Mouse (Mus musculus) heart, postnatal 0 days (tissue): ENCODE results near the gene Vcpkmt. TPM values are rescaled to one million over a fixed set of nuclear protein-coding genes. Genes with fewer than 3 reads are reported as not detected.

Experiments
- ATAC-seq: fragments of 200-750 bp; cut with Nextera tagmentation; 2 replicates; pipeline ENCODE4 v1.8.0; 2017; ENCODE audit warnings: low read depth, moderate number of reproducible peaks, moderate library complexity; ENCODE audit not compliant: insufficient read depth
- DNase-seq: peaks from one replicate; pipeline ENCODE4 v3.0.0-alpha.2; 2016; ENCODE audit warnings: low spot score
- H3K27ac ChIP-seq: fragments of 300-500 bp; sonication (generic); 2 replicates; pipeline ENCODE4 v1.5.1; 2014; ENCODE audit warnings: low read depth, mild to moderate bottlenecking
- H3K27me3 ChIP-seq: fragments of 300-500 bp; sonication (generic); 2 replicates; pipeline ENCODE4 v1.6.1; 2014; ENCODE audit warnings: low read length, mixed read lengths; ENCODE audit not compliant: control insufficient read depth, insufficient read depth
- H3K36me3 ChIP-seq: fragments of 300-500 bp; sonication (generic); replicated peaks from 2 replicates; pipeline ENCODE4 v1.6.1; 2014; ENCODE audit warnings: low read length, mixed read lengths; ENCODE audit not compliant: control insufficient read depth, insufficient read depth
- H3K4me1 ChIP-seq: fragments of 300-500 bp; sonication (generic); 2 replicates; pipeline ENCODE4 v1.6.1; 2014; ENCODE audit warnings: antibody characterized with exemption; ENCODE audit not compliant: control insufficient read depth, insufficient read depth
- H3K4me2 ChIP-seq: fragments of 300-500 bp; sonication (generic); 2 replicates; pipeline ENCODE4 v1.6.1; 2014; ENCODE audit warnings: low read depth, mild to moderate bottlenecking, low read length, moderate library complexity
- H3K4me3 ChIP-seq: fragments of 300-500 bp; sonication (generic); 2 replicates; pipeline ENCODE4 v1.5.1; 2014; ENCODE audit warnings: low read depth, low read length
- H3K9ac ChIP-seq: fragments of 300-500 bp; sonication (generic); replicated peaks from 2 replicates; pipeline ENCODE4 v1.6.1; 2014; ENCODE audit warnings: low read depth, low read length, mixed read lengths
- H3K9me3 ChIP-seq: fragments of 300-500 bp; sonication (generic); replicated peaks from 2 replicates; pipeline ENCODE4 v1.6.1; 2016; ENCODE audit warnings: low read length; ENCODE audit not compliant: control insufficient read depth
- CTCF ChIP-seq: IDR thresholded peaks from 2 replicates; pipeline ENCODE4 v1.5.1; 2016; ENCODE audit warnings: antibody characterized with exemption, control low read depth, low read depth
- EP300 ChIP-seq: IDR thresholded peaks from 2 replicates; pipeline ENCODE4 v1.6.1; 2016; ENCODE audit warnings: antibody characterized with exemption, low read depth
- WGBS: fragments of 180-500 bp; shearing (Covaris S2); extraction: QIAGEN DNeasy Blood & Tissue Kit; methylation state at CpG from one replicate; pipeline ENCODE4 v1.1.7; 2014; 5-methylcytosine and 5-hydroxymethylcytosine counted together
- polyA plus RNA-seq: library from polyadenylated mRNA; unstranded; fragments of >200 nt; fragmentation: Nextera tagmentation; extraction: Ambion mirVana; gene quantifications from 2 replicates; pipeline ENCODE4 v1.2.1, GENCODE M21; 2015
- total RNA-seq: library from RNA; depleted of rRNA; stranded (reverse); fragments of >200 nt; gene quantifications from 2 replicates; pipeline ENCODE4 v1.2.3, GENCODE M21; 2014; ENCODE audit warnings: low replicate concordance

The Vcpkmt gene
- total and polyA plus RNA-seq, 2 experiments from 2014 or later = 9.2 to 10.6 TPM

GRCm38 (mm10) chr12:69582216-69582612 lies 614 bp downstream of the Vcpkmt start:
- Histone ChIP-seq H3K4me1 (peaks cover 7% of the 10 kb centered on the region), H3K36me3 (peaks cover 51% of the 10 kb centered on the region), H3K27ac (peak overlapping the region; percentile 72), H3K9me3 (no peaks in the 10 kb centered on the region), H3K9ac (peak overlapping the region; percentile 78), H3K4me3 (peak overlapping the region; percentile 85), H3K27me3 (no peaks in the 10 kb centered on the region), H3K4me2 (peak overlapping the region; percentile 87)
- TF ChIP-seq CTCF (no peak), EP300 (no peak)
- DNase-seq (no peak), ATAC-seq (no peak)
- 23% methylated on average over 9 of the region's 9 CpGs for WGBS

- Histone ChIP-seq H3K9ac (no peak overlapping the region), H3K4me2 (no peak overlapping the region), H3K4me3 (no peak overlapping the region), H3K4me1 (peaks cover 7% of the 10 kb centered on the region), H3K27ac (no peak overlapping the region), H3K9me3 (no peaks in the 10 kb centered on the region), H3K36me3 (peaks cover 38% of the 10 kb centered on the region), H3K27me3 (no peaks in the 10 kb centered on the region)
- 52% methylated on average over 5 of the region's 5 CpGs for WGBS
- TF ChIP-seq CTCF (no peak), EP300 (no peak)
- ATAC-seq = no peak
- no peak for DNase-seq
Observed at GRCm38 (mm10) chr12:69579623-69580022, 3.2 kb downstream of the Vcpkmt start.

GRCm38 (mm10) chr12:69576120-69576627 lies 6.7 kb downstream of the Vcpkmt start:
- DNase-seq = no peak
- WGBS = 81% methylated on average over 9 of the region's 9 CpGs
- no peak for TF ChIP-seq EP300
- no peak for TF ChIP-seq CTCF

GRCm38 (mm10) chr12:69573916-69574881 lies 8.6 kb downstream of the Vcpkmt start:
- Histone ChIP-seq H3K4me2 (peak overlapping the region; percentile 58), H3K27ac (peak overlapping the region; percentile 33; the same call in 1 of the 2 replicates), H3K27me3 (no peaks in the 10 kb centered on the region), H3K9ac (peak overlapping the region; percentile 50; the same call in 1 of the 2 replicates), H3K4me3 (peak overlapping the region; percentile 46), H3K4me1 (0 out of 2 replicates have a peak, but pooled peaks cover 2% of the 10 kb centered on the region), H3K36me3 (peaks cover 28% of the 10 kb centered on the region), H3K9me3 (no peaks in the 10 kb centered on the region)
- WGBS = 15% methylated on average over 17 of the region's 17 CpGs
- no peak for TF ChIP-seq EP300
- peak; percentile 78 for TF ChIP-seq CTCF
- ATAC-seq = peak; percentile 54; the same call in 1 of the 2 replicates
- DNase-seq = peak; percentile 85

More at GRCm38 (mm10) chr12:69576120-69576627, 6.7 kb downstream of the Vcpkmt start:
- no peak overlapping the region for H3K4me2 ChIP-seq
- H3K4me3 ChIP-seq = no peak overlapping the region
- ATAC-seq = no peak
- H3K36me3 ChIP-seq = peaks cover 35% of the 10 kb centered on the region
- H3K9me3 ChIP-seq = no peaks in the 10 kb centered on the region
- H3K9ac ChIP-seq = no peak overlapping the region
- no peak overlapping the region for H3K27ac ChIP-seq
- no peaks in the 10 kb centered on the region for H3K4me1 ChIP-seq
- no peaks in the 10 kb centered on the region for H3K27me3 ChIP-seq

GRCm38 (mm10) chr12:69573271-69573670 lies 9.6 kb downstream of the Vcpkmt start:
- Histone ChIP-seq H3K27me3 (no peaks in the 10 kb centered on the region), H3K27ac (no peak overlapping the region), H3K9me3 (no peaks in the 10 kb centered on the region), H3K4me3 (no peak overlapping the region), H3K9ac (no peak overlapping the region), H3K4me1 (0 out of 2 replicates have a peak, but pooled peaks cover 2% of the 10 kb centered on the region), H3K4me2 (no peak overlapping the region), H3K36me3 (peaks cover 20% of the 10 kb centered on the region)
- ATAC-seq = no peak; the same call in 1 of the 2 replicates
- no peak for TF ChIP-seq CTCF
- no peak for TF ChIP-seq EP300
- WGBS = 93% methylated on average over 8 of the region's 8 CpGs
- DNase-seq = no peak
